Mouse (Mus musculus) heart, postnatal 36 days (tissue): ENCODE results near the gene Nsf. TPM values are rescaled to one million over a fixed set of nuclear protein-coding genes. Genes with fewer than 3 reads are reported as not detected.

ENCODE experiments used
- DNase-seq, 2 experiments: peaks; one replicate each; pipeline ENCODE4 v3.0.0; 2021 to 2022
- intact Hi-C: fragments of 180-260 bp; cut with DNase I; formaldehyde crosslinking; loops from one replicate; pipeline ENCODE4 v1.15.1; 2025
- total RNA-seq, 2 experiments: library from RNA; stranded (reverse); gene quantifications; 2 replicates each; pipeline ENCODE4 v1.2.3; 2021

The Nsf gene
- total RNA-seq, 2 experiments from 2014 or later = 26.2 to 27.4 TPM

DNA sequence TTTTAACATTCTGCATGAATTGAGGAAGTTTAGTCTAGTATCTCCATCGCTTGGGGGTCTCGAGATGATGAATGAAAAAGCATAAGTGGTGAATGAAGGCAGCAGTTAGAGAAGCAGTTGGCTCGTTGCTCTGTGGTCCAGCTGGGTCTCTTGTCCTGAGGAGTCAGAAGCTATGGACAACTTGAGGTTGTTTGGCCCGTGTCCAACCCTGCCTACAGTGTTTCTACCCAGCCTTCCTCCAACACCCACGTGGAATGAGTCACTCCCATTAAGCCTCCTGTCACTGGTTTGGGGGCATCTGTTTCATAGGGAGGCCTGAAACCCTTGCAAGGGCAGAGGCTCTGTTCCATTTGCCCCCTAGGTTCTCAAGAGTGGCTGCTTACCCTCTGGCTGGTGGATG is 163.9 kb downstream of the Nsf start:
- intact Hi-C loops = no loop called here

DNA sequence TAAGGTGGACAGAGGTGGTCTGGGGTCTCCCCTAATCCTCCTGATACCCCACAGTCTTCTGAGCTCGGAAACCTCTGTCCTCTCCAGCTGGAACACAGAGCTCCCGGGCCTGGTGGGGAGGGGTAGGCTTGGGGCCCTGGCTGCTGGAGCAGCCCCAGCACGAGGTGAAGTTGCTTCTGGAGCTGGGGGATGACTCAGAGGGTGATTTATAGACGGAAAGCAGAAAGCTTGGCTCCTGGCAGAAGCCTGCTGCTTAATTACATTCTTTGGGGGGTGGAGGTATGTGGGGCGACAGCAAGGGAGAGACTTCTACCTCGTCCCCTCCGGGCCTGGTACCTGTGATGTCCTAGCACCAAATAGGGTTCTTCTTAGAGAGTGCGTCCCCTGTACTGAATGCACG is 173.7 kb downstream of the Nsf start:
- no peak for DNase-seq
- intact Hi-C loops = no loop called here

More for the DNA sequence above, 163.9 kb downstream of the Nsf start:
- DNase-seq = no peak

DNA sequence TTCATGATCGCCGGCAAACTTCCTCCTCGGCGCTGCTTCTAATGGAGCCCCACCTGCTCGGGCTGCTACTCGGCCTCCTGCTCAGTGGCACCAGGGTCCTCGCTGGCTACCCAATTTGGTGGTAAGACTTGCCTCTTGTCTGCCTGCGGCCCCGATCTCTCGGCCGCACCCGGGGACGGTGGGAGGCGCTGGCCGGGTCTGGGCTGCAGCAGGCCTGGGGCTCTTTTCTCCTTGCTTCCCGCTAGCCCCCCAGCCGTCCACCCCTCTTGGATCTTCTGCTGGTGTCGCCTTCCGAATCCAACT is 179.7 kb downstream of the Nsf start:
- DNase-seq = no peak
- intact Hi-C loops = no loop called here

DNA sequence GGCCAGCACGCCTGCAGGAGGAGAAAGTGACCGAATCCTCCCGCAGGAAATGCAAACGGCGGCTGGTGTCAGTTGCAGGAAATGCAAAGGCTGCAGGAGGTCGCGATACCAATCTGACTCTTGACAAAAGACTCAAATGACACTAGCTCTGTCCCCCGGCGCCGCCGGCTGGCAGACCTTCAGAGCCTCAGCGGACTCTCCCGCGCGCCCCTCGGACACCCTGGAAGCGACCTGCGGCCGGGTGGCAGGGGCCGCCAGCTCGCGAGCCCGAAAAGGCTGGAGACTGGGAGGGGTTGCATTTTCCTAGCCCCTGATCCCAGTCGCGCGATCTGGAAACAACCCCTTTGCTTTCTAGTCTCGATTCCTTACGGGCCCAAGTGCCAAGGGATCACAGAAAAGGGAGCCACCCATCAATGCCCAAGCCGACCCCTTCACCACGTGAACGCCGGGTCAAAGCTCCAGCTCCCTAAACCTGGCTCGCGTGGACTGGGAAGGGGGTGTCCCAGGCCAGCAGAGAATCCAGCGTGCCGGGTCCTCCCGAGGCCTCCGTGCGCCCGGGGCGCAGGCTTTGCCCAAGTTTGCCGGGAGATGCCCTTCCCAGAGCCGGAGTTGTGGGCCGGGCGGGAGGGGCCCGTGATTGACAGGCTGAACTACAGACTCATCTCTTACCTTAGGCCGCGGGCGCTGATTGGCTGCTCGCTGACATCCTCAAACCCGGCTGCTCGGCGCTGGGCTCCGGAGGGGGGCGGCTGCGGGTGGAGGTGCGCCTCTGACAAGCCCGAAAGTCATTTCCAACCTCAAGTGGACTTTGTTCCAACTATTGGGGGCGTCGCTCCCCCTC is 180.2 kb downstream of the Nsf start, which contains the start of gene Wnt3:
Gene Wnt3 (plus strand): TSS at position 764 of the 841 bp plus-strand sequence.
- DNase-seq = no peak
- intact Hi-C loops = no loop called here

DNA sequence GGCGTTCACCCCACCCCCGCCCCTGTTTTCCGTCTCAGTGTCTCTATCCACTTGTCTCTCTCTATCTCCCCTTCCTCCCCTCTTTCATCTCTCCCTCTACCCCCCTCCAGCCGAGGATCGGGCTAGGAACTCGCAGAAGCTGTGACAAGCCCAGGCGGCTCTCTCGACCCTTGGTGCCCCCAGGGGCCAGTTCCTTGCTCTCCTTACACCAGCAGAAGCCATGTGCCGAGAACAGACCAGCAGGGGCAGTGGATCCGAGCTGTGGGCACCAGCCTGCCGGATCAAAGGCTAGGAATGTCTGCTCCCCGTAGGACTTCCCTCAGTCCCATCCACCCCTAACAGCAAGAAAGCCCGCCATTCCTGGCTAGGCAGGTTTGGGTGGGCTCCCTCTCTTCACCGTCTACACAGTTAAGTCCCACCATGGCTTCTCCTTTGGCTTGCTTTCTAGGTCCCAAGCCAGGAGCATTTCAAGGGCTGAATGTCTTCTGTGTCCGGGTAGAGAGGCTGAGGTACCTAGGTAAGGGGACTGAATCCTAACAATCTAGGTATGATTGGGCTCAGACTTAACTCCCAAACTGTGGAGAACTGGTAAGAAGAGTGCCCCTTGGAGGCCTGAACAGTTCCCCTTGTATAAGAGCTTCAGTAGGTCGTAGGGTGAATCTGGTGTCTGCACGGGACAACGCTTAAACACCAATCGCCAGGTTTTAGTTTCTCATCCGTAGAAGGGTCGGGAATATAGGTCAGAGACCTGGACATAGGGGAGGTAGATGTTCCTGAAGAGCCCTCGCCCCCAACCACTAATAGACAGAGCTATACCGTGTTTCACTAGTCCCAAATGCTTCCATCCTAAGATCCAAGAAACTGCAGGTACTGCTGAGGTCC is 181.1 kb downstream of the Nsf start:
- no peak for DNase-seq
- intact Hi-C loops = no loop called here

Other genes with a start within 250 kb of the Nsf start
- 1 to 10 TPM in 1 of 2 experiments, under 1 TPM in 1; 0.83 to 1.0 TPM for gene Wnt9b, start 204.2 kb downstream of the Nsf start, total RNA-seq
- not detected for gene Wnt3, start 179.9 kb downstream of the Nsf start, total RNA-seq
- 10 to 100 TPM; 29.8 to 30.4 TPM for gene Arf2, start 12.7 kb upstream of the Nsf start, total RNA-seq
- not detected for gene Crhr1, start 178.8 kb upstream of the Nsf start, total RNA-seq
- gene Sppl2c, start 232.3 kb upstream of the Nsf start, total RNA-seq = not detected